Mouse (Mus musculus): ENCODE measurements around the gene Gas2l1.

DNA sequence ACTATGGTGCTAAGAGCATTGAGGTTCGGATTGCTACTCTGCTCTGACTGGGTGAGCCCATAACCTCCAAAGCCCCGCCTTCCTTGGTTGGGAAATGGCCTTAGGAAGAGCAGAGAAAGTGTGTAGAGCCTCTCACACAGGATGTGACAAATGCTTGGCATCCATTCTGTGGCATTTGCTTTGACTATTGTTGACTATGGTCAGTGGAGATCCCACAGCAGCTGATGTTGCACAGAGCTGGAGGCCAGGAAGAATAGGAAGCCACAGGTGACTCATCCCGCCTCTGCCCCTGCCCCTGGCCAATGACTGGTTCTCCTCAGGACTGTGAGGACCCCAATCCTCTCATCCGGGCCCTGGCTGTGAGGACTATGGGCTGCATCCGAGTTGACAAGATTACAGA lies 48.8 kb downstream of the Gas2l1 start:
- TF ChIP-seq GATA1 (IDR thresholded peaks at IDR 0.05; ENCODE audit: low read length) (no peak), TAL1 (IDR thresholded peaks at IDR 0.05; ENCODE audit: low read length) (no peak)
